Mouse (Mus musculus) CH12.LX (cell line): ENCODE measurements around the gene 4933424G06Rik.

Experiments
- CTCF ChIP-seq, 2 experiments: IDR thresholded peaks in 1 of 2; conservative IDR thresholded peaks in 1 of 2; 2 replicates each; pipeline ENCODE4 v1.5.1; 2011 to 2012; ENCODE audit warnings: low read depth in 2 of 2, low read length in 2 of 2, improper control_type of control experiment in 1 of 2, inconsistent platforms in 1 of 2, mild to moderate bottlenecking in 1 of 2, moderate library complexity in 1 of 2
- EP300 ChIP-seq: IDR thresholded peaks from 2 replicates; pipeline ENCODE4 v1.6.1; 2011; ENCODE audit warnings: low read length, improper control_type of control experiment
- ETS1 ChIP-seq: conservative IDR thresholded peaks from 2 replicates; pipeline ENCODE4 v1.6.1; 2012; ENCODE audit warnings: low read depth, mild to moderate bottlenecking, inconsistent platforms, low read length, improper control_type of control experiment, moderate library complexity
- HCFC1 ChIP-seq: IDR thresholded peaks from 2 replicates; pipeline ENCODE4 v1.6.1; 2012; ENCODE audit warnings: low read depth, mild to moderate bottlenecking, inconsistent platforms, low read length, improper control_type of control experiment
- JUND ChIP-seq: conservative IDR thresholded peaks from 2 replicates; pipeline ENCODE4 v1.6.1; 2011; ENCODE audit warnings: low read depth, low read length, improper control_type of control experiment
- POLR2A ChIP-seq: IDR thresholded peaks from 2 replicates; pipeline ENCODE4 v1.6.1; 2011; ENCODE audit warnings: low read depth, mild to moderate bottlenecking, improper control_type of control experiment, low read length
- RCOR1 ChIP-seq: conservative IDR thresholded peaks from 2 replicates; pipeline ENCODE4 v1.6.1; 2012; ENCODE audit warnings: low read depth, mild to moderate bottlenecking, inconsistent platforms, low read length, improper control_type of control experiment
- SMC3 ChIP-seq: IDR thresholded peaks from 2 replicates; pipeline ENCODE4 v1.6.1; 2011; ENCODE audit warnings: low read depth, low read length, improper control_type of control experiment
- TBP ChIP-seq: conservative IDR thresholded peaks from 2 replicates; pipeline ENCODE4 v1.6.1; 2011; ENCODE audit warnings: low read depth, low read length, improper control_type of control experiment
- UBTF ChIP-seq: IDR thresholded peaks from 2 replicates; pipeline ENCODE4 v1.6.1; 2012; ENCODE audit warnings: low read depth, mild to moderate bottlenecking, inconsistent platforms, low read length, improper control_type of control experiment, moderate library complexity
- USF1 ChIP-seq: IDR thresholded peaks from 2 replicates; pipeline ENCODE4 v1.6.1; 2014; ENCODE audit warnings: low read depth, mild to moderate bottlenecking, inconsistent platforms, low read length, improper control_type of control experiment
- USF2 ChIP-seq: conservative IDR thresholded peaks from 2 replicates; pipeline ENCODE4 v1.6.1; 2011; ENCODE audit warnings: low read depth, low read length, improper control_type of control experiment
- ZC3H11A ChIP-seq: IDR thresholded peaks from 2 replicates; pipeline ENCODE4 v1.6.1; 2012; ENCODE audit warnings: low read depth, mild to moderate bottlenecking, inconsistent platforms, low read length, improper control_type of control experiment

DNA sequence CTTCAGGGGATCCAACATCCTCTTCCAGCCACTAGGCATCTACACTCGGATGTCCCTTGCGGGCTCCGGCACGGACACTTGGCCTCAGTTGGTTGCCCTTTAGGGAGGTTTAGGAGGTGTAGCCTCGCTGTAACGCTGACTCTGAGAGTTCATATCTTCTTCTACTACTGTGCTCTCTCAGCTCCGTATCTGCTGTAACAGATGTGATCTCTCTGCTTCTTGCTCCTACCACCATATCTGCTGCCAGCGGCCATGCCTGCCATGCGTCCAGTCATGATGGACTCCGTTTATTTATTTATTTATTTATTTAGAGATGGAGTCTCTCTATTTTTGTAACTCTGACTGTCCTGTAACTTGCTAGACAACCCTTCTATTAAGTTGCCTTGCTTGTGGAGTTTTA, 38.7 kb upstream of the 4933424G06Rik start:
- TF ChIP-seq POLR2A (no peak), TBP (no peak), RCOR1 (no peak), CTCF (conservative IDR thresholded peaks at IDR 0.05 in 1 of 2, IDR thresholded peaks at IDR 0.05 in 1 of 2; ENCODE audit: low read depth in 2 of 2, low read length in 2 of 2) (no peak), USF2 (no peak), USF1 (no peak), EP300 (no peak), SMC3 (no peak), JUND (no peak), ETS1 (no peak), UBTF (no peak), ZC3H11A (no peak), HCFC1 (no peak)
